ENCODE assay signal across 7 mouse cellular contexts in the genomic region with DNA sequence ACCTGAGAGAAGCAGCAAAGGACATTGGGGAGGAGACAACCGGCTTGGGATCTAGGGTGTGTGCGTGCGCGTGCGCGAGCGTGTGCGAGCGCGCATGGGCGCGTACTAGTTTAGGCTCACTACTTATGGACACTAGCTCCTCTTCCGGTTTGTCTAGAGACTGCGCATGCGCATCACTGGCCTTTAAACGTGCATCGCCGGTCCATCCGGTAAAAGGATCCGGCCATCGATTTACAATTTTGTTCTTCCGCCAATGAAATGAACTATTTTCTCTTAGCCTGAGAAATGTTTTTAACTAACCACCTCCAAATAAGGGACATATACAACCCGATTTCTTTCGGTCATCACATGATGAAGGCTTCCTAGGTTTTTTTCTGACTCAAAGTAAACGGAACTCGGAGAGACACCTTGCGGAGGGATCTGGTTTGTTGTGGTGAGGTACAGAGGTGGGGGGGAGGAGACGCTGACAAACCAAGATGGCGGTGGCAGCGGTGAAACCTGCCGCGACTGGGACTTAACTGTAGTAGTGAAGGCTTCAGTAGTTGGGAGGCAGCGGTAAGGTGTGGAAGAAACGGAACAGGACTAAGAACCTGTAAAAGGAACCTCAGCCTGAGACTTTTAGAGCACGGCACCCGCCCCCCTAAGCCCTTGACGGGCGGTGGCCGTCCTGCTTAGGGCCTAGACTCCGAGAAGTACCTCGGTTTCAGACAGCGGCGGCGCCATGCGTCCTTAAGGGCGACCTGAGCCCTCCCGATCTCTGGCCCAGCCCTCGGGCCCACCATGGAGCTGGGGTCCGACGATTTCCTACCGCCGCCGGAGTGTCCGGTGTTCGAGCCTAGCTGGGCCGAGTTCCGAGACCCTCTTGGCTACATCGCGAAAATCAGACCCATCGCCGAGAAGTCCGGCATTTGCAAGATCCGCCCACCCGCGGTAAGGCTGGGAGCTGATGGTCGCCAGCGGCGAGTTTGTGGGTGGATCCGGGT. TPM values are rescaled to one million over a fixed set of nuclear protein-coding genes. Genes with fewer than 3 reads are reported as not detected.
DNase-seq lines count a peak whose midpoint lies in the region; ATAC-seq lines count a peak whose summit lies in the region.

Gene Kdm5c, plus strand, starts transcription at position 240 of the 983 bp plus-strand sequence.

- intact Hi-C loops in gastrocnemius, postnatal 36 days (cut with DNase I), result no loop called here
- intact Hi-C loops in left cerebral cortex, postnatal 25 days (cut with DNase I), result no loop called here

- peak within 1 kb of the TSS; percentile 77 for H3K9ac ChIP-seq in intestine, embryonic 15.5 days

- no peaks in the 10 kb centered on the region for H3K36me3 ChIP-seq in intestine, embryonic 15.5 days
- H3K36me3 ChIP-seq in midbrain, embryonic 10.5 days, result peaks cover 15% of the 10 kb centered on the region

- no peaks in the 10 kb centered on the region for H3K27me3 ChIP-seq in intestine, embryonic 15.5 days (replicated peaks)
- H3K27me3 ChIP-seq in midbrain, embryonic 10.5 days (ENCODE audit: low read depth, poor library complexity, severe bottlenecking), result peaks cover 24% of the 10 kb centered on the region

- peak within 1 kb of the TSS; percentile 80 for H3K4me3 ChIP-seq in intestine, embryonic 15.5 days (replicated peaks)
- peak within 1 kb of the TSS; percentile 91 for H3K4me3 ChIP-seq in midbrain, embryonic 10.5 days

- peak within 1 kb of the TSS; percentile 36; the same call in 1 of the 2 replicates for H3K27ac ChIP-seq in intestine, embryonic 15.5 days
- peak within 1 kb of the TSS; percentile 92 for H3K27ac ChIP-seq in midbrain, embryonic 10.5 days (replicated peaks)

- peak within 1 kb of the TSS; percentile 66 for H3K4me2 ChIP-seq in intestine, embryonic 15.5 days (replicated peaks)

- H3K4me1 ChIP-seq in intestine, embryonic 15.5 days (replicated peaks), result no peaks in the 10 kb centered on the region; the same call in 1 of the 2 replicates
- H3K4me1 ChIP-seq in midbrain, embryonic 10.5 days, result peaks cover 16% of the 10 kb centered on the region

- WGBS in intestine, embryonic 15.5 days, result under 1% methylated on average over 69 of the region's 69 CpGs
- WGBS in midbrain, embryonic 10.5 days, result under 1% methylated on average over 69 of the region's 69 CpGs

- DNase-seq in adrenal gland, adult 2 months, result peak; percentile 98
- DNase-seq in embryo, embryonic 11.5 days (ENCODE audit: low read depth, low spot score), result peak; percentile 98
- DNase-seq in gastrocnemius, postnatal 36 days, result peak; percentile 85 to 97
- peak; percentile 98 for DNase-seq in left cerebral cortex, postnatal 25 days (ENCODE audit: low spot score in 2 of 2)
- peak; percentile 94 for DNase-seq in midbrain, embryonic 10.5 days (ENCODE audit: low spot score)
- peak; percentile 89 for DNase-seq in right cerebral cortex, postnatal 4 days

- ATAC-seq in intestine, embryonic 15.5 days, result peak; percentile 98

- no peaks in the 10 kb centered on the region for H3K9me3 ChIP-seq in intestine, embryonic 15.5 days
- H3K9me3 ChIP-seq in midbrain, embryonic 10.5 days (replicated peaks), result no peaks in the 10 kb centered on the region

RNA-seq across cellular contexts. Expression of gene Kdm5c, which starts in this region (rescaled TPM):
- total RNA-seq in adrenal gland, adult 2 months (2021), result 10 to 100 TPM; 48.8 to 88.8 TPM
- 72.0 and 107 TPM in 2 replicates for polyA plus RNA-seq in adrenal gland, adult 2 months (2012; rRNA removed)
- 10 to 100 TPM; 15.8 to 26.4 TPM for total RNA-seq in gastrocnemius, postnatal 36 days (2021)
- polyA plus RNA-seq in intestine, embryonic 15.5 days (2015; fragmentation: Nextera tagmentation; extraction: Ambion mirVana), result 33.2 and 37.1 TPM in 2 replicates
- 10 to 100 TPM; 53.5 to 69.0 TPM for total RNA-seq in left cerebral cortex, postnatal 25 days (2021)
- 64.1 and 74.5 TPM in 2 replicates for polyA plus RNA-seq in midbrain, embryonic 10.5 days (2016; fragmentation: Nextera tagmentation; extraction: Ambion mirVana)

Comparison
In these comparisons a context has a peak if more than half of its experiments do, and no peak if none do; other contexts are left out.
1. Peak in every context shown above with its lines: DNase-seq, ATAC-seq, H3K4me3 ChIP-seq and H3K27ac ChIP-seq.